Mouse (Mus musculus) left cerebral cortex, postnatal 14 days (tissue): Measurements from ENCODE around the gene Slc15a1. TPM values are rescaled to one million over a fixed set of nuclear protein-coding genes. Genes with fewer than 3 reads are reported as not detected.

Source experiments
- DNase-seq, 2 experiments: peaks; one replicate each; pipeline ENCODE4 v3.0.0; 2021 to 2022; ENCODE audit warnings: low spot score in 2 of 2, mixed read lengths in 1 of 2
- intact Hi-C: fragments of 180-260 bp; cut with DNase I; formaldehyde crosslinking; loops from one replicate; pipeline ENCODE4 v1.15.1; 2025
- long read RNA-seq, 2 experiments: library from polyadenylated mRNA; stranded (forward); transcript quantifications; one replicate each; pipeline ENCODE4 v2.0.0; 2021
- total RNA-seq, 2 experiments: library from RNA; stranded (reverse); gene quantifications; 2 replicates each; pipeline ENCODE4 v1.2.3; 2021

Slc15a1 gene
- total RNA-seq = under 1 TPM; 0.11 TPM
- long read RNA-seq, experiment 1 = 0 reads
- long read RNA-seq, experiment 2 = 0 reads

DNA sequence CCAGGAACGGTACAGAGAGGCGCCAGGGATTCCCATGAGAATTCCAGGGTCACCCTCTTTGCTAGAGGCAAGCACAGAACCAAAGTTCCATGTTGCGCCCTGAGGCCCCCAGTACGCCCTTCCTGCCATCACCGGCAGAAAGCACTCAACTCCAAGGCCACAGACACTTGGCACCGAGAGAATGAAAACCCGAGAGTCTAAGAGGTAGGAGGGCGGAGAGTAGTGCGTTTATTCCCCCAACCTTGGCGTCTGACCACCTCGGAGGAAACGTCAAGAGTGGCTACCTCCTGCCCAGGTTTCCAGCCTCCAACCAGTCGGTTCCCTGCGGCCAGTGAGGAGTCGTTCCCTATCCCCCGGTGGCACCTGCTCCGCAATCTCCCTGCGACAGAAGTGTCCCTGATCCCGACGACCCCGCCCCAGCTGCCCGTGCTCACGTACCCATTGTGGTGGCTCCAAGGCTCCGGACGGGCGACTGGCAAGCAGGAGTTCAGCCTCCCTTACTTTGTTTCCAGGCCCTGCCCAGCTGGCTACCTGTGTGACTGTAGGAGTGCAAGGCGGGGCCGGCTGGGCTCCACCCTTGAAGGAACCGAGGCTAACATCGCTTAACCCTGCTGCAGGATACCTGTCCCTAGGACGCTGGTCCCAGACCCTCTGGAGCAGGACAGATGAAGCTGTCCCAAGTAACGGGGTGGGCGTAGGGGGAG is at the start of gene Slc15a1:
Gene Slc15a1 (minus strand): TSS at position 472 of the 704 bp plus-strand sequence.
- no peak for DNase-seq
- intact Hi-C loops = no loop called here

- intact Hi-C loops = no loop called here
- DNase-seq = no peak
Measured at GRCm38 (mm10) chr14:121553785-121554184, 48.7 kb upstream of the Slc15a1 start.

DNA sequence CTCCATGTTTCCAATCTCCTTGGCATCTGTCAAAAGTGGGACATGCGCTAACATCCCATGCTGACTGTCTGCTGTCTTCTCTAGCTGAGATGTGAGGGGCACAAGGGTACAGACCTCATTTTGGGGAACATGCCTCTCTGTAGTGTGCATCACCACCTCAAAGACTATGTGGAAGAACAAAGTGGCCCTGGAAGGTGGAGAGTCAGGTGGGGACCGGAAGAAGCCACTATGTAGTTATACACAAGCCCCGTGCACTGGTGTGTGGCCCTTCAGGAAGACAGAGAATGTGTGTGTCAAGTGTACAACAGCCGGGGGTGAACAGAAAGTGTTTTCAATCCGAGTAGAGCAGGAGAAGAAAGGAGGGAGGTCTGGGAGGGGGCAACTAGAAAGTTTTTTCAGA is 47.5 kb upstream of the Slc15a1 start:
- no peak for DNase-seq
- intact Hi-C loops = no loop called here

- DNase-seq = no peak
- intact Hi-C loops = no loop called here
Measured at GRCm38 (mm10) chr14:121549834-121550233, 44.8 kb upstream of the Slc15a1 start.

DNA sequence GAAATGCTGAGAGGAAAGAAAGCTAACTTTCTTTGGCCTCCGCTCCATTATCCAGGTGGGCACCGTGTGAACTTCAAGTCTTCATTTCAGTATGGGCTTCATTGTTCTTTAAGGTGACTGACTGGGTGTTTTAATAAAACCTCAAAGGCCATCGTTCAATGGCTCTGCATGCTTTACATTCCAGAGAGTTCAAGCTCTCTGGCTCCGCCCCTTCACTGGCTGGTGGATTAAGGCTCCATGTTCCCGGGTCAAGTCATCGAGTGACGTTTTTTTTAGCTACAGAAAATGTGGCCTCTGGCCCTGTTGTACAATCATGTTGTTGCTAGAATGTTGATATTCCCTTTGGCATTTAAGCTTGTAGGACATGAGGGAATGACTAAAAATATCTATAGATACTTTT is 42.7 kb upstream of the Slc15a1 start:
- intact Hi-C loops = no loop called here

DNA sequence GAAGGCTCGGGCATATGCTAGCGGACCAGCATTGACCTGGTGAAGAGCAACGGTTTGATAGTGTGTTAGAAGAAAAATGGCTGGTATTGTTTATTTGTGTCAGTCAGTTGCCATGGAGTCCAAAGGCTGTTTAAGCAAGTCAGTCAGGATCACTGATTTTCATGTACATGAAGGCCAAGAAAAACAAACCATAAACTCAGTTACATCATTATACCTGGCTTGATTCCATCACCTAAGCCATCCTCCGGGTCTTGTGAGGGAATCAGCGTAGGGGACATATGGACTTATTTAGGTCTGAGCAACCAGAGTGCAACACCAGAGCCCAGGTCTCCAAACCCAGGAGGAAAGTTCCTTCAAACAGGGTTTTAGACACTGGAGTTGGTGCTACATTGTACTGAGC is 41.6 kb upstream of the Slc15a1 start:
- intact Hi-C loops = no loop called here
- DNase-seq = no peak

More for the DNA sequence above, 42.7 kb upstream of the Slc15a1 start:
- DNase-seq = no peak

DNA sequence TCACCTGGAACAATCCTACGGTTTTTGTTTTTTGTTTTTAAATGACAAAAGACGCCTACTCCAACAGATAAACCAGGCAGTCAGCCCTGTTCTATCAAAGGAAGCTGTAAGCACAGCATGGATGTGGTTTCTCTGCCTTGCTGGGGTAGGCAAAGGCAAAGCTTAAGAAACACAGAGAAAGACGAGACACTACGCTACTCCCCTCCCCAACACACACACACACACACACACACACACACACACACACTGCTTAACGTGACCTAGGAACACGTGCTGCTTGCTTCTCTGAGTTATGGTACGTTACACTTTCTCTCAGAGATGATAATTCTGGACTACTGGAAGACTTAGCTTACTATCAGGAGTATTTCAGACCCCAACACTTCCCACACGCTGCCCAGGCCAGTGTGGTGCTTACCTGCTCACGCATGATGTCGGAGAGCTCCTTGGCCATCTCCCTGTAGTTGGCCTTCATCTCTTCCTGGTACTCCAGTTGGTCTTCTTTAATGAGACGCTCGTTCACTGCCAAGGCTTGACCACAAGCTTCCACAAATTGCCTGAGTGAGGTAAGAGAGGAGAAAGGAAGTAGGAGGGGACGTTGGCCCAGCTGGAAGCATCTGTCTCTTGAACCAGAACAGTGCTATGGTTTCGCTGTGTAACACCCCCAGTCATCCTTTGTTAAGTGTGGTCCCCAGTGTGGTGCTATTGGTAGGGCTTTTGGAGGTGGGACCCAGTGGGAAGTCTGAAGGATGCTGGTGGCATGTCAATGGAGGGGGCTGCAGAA is 40.7 kb upstream of the Slc15a1 start:
- no peak for DNase-seq
- intact Hi-C loops = no loop called here

GRCm38 (mm10) chr14:121541262-121541661 is 36.2 kb upstream of the Slc15a1 start:
- intact Hi-C loops = no loop called here
- DNase-seq = no peak

DNA sequence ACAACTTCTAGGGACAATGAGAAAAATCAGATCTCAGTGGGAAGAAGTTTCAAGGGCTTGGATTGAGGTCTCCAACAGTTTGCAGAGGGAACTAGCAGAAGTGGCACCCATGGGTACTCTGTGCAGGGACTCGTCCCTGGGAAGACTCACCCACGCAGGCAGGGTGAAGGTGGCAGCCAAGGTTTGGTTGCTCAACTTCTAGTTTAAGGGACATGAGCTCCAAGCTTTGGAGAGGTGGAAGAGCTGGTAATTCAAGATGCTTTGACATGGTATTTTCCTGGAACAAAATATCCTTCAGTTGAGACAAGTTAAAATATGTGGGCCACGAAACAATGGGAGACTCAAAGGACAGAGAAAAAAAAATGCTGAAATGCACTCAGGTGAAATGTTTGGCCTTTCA is 29.4 kb upstream of the Slc15a1 start:
- intact Hi-C loops = no loop called here
- no peak for DNase-seq

GRCm38 (mm10) chr14:121530853-121531252 is 25.8 kb upstream of the Slc15a1 start:
- intact Hi-C loops = no loop called here
- no peak for DNase-seq

DNA sequence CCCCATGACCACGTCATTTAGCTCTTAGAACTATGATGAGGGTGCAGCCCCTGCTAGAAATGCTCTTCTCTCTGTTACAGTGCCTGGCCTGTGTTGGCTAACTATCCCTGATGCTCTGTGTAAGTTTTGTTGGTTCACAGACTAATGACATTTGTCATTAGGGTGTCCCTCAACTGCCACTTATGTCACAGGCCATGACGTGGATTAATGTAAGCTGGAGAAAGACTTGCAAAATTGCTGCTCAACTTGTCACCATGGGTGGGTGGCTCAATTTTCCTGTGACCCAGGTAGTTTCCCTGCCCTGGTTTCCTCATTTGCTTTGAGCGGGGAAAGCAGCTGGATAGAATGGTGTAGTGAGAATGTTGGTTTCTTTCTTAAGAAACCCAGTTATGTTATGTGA is 22.8 kb upstream of the Slc15a1 start:
- no peak for DNase-seq
- intact Hi-C loops = no loop called here

DNA sequence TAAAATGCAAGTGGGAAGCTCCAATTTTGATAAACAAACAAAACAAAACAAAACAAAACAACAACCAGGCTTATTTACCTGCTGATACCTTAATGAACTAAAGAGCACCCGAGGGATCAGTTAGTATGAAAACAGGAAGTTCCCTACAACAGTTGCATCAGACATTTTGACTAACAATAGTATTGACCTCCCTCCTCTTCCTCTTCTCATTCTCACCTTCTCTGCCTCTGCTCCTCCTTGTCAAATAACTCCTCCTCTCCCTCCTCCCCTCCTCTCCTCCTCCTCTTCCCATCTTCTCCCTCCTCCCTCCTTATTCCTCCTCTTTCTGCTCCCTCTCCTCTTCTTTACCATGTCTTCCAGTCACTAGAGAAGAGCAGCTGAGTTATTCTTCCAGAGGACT is 22.1 kb upstream of the Slc15a1 start:
- intact Hi-C loops = no loop called here
- no peak for DNase-seq

DNA sequence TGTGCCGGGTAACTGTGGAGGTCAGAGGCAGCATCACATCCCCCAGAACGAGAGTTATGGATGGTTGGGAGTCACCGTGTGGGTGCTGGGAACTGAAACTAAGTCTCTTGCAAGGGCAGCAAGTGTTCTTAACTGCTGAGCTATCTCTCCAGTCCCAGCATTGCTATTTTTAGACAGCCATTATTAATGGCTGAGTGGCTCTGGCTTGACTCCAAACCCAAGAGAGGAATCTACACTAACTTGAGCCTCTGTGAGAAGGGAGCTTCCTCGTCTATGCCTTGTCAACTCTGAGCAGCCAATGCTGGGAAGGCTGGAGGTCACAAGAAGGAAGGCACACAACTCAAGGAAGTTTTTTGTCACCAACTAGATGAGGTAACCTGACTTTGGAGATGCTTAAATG is 16.7 kb upstream of the Slc15a1 start:
- intact Hi-C loops = no loop called here
- DNase-seq = no peak

DNA sequence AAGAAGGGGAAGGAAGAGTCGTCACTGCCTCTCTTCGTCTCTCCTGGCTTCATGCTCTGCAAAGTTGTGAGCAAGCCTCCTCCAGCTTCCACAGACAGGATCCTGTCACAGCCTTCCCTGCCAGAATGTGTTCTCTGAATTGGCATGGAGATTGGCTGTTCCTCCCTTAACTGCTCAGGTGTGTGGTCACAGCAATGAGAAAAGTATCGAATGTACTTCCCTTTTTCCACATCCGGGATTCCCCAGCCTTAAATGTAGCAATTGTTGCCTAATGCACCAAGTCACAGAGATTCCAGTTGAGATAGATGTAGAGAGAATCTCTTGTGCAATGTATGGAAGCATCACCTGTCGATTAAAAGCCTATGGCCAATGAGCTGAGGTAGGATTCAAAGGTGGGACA is 11.8 kb upstream of the Slc15a1 start:
- intact Hi-C loops = no loop called here

GRCm38 (mm10) chr14:121508929-121509328 is 3.9 kb upstream of the Slc15a1 start:
- intact Hi-C loops = no loop called here
- no peak for DNase-seq

More for the DNA sequence above, 11.8 kb upstream of the Slc15a1 start:
- DNase-seq = no peak

- DNase-seq = no peak
- intact Hi-C loops = no loop called here
Measured at GRCm38 (mm10) chr14:121506336-121506735, 1.3 kb upstream of the Slc15a1 start.

GRCm38 (mm10) chr14:121505485-121505860 is 421 bp upstream of the Slc15a1 start:
- DNase-seq = no peak
- intact Hi-C loops = no loop called here

DNA sequence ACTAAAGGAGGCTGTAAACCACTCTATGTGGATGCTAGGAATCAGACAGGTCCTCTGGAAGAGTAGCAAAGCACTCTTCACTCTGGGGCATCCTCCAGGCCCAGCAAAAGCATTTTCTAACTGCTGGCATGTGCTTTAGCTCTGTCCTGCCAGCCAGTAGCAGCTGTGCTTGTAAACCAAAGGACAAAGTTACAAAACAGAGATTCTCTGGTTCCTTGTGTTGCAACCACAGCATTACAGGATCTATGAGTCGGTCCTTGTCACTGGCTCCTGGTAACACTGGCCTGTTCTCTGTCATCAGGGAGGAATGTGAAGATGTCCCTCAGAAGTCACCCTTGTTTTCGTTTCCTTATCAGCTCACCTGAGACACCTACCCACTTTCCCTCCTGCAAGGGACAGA is 4.5 kb downstream of the Slc15a1 start:
- no peak for DNase-seq
- intact Hi-C loops = no loop called here

GRCm38 (mm10) chr14:121499769-121500168 is 5.3 kb downstream of the Slc15a1 start:
- intact Hi-C loops = no loop called here
- peak in 1 of 2 experiments; percentile 15 for DNase-seq

DNA sequence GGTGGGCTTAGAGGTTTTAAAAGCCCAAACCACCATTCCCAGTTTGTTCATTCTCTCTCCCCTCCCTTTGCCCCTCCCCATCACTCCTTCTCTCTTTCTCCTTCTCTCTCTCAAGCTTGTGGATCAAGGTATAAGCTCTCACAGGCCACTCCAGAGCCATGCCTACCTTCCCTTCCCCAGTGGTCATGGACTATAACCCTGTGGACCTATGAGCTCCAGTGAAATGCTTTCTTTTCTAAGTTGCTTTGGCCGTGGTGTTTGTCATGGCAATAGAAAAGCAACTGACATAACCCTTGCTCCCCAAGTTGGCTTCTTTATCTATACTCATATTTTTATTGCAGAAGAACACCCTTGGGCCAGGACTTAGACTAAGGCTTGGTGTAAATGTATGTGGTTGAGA is 7.3 kb downstream of the Slc15a1 start:
- intact Hi-C loops = no loop called here
- DNase-seq = no peak

GRCm38 (mm10) chr14:121495741-121496140 is 9.3 kb downstream of the Slc15a1 start:
- intact Hi-C loops = no loop called here
- DNase-seq = no peak
